Mouse (Mus musculus) B cell, adult 2 months (primary cell): ENCODE results near the gene Chsy1.

Experiments used
- DNase-seq, 2 experiments: peaks; one replicate each; pipeline ENCODE4 v3.0.0; 2022

The Chsy1 gene

GRCm38 (mm10) chr7:66108961-66109854 is at the start of gene Chsy1:
Gene Chsy1, plus strand, starts transcription at chr7:66109515.
- peak; percentile 88 to 89 for DNase-seq

DNA sequence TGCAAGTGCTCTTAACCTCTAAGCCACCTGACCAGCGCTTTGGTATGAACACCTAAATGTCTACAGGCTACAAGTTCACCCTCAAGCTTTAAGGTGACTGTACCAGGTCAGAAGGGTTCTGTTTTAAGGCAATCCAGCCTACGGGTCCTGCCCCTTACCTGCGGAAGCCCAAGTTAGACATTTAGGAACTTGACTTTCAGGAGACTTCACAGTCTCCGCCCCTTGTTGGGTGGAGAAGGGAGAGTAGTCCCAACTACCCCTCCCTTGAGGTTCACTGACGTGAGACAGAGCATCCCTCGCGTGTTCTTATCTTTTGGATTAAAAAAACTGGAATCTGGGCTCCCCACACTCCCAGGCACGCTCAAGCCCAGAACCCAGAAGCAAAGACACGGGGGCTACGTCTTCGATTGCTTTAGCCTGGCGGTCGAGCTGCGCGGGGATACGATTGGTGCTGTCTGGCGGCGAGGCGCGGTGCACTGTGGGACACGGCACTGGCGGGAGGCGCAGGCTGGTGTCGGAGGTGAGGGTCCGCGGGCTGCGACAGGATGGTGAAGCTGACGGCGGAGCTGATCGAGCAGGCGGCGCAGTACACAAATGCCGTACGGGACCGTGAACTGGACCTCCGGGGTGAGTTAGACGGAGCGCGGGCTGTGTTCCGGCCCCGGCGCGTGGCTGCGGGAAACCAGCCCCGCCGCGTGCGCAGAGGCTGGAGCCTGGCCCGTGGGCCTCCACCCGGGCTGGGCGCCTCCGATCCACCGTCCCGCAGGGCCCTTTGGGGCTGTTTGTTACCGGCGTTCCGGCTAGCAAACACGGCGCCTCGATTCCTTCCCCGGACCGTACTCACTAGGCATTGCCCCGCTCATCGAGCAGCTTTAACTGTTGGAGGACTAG is 49.0 kb upstream of the Chsy1 start:
- peak; percentile 86 for DNase-seq

- DNase-seq: no peak
These were observed 48.3 kb upstream of the Chsy1 start for GRCm38 (mm10) chr7:66061057-66061456.

GRCm38 (mm10) chr7:66076411-66076810 is 32.9 kb upstream of the Chsy1 start:
- no peak for DNase-seq

GRCm38 (mm10) chr7:66079364-66080230 is 29.7 kb upstream of the Chsy1 start, which contains the start of gene Selenos:
Gene Selenos, plus strand, starts transcription at chr7:66079649.
- peak; percentile 95 to 97 for DNase-seq

DNA sequence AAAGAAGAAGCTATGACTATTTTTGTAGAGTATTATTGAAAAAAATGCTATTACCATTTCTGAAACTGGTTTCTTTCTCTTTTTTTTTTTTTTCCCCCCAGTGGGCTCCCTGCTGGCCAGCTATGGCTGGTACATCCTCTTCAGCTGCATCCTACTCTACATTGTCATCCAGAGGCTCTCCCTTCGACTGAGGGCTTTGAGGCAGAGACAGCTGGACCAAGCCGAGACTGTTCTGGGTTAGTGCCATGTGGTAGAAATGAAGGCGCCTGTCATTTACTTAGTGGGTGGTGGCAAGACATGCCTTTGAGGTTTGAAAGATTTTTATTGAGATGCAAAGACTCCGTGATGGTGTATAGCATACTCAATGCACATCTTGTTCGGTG is 29.1 kb upstream of the Chsy1 start:
- DNase-seq: peak in 1 of 2 experiments; percentile 11

- DNase-seq: no peak
These were observed 25.6 kb upstream of the Chsy1 start for GRCm38 (mm10) chr7:66083757-66084156.

DNA sequence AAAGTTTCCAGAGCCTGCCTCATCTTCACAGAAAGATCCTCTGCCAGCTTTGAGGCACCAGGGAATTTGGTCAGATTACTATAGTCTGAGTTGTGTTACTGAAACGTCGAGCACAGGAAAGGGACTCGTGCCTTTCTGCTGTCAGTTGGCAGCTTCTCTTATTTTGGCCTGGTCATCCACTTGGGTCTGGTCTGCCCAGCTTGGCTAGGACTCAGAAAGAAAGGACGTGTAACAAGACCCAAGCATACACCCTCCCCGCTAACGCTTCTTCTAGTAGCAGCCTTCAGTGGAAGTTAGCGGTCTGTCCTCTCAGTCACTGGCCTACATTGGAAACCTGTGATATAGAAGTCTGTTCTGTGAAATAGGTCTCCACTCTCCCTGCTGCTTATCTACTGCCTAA is 24.8 kb upstream of the Chsy1 start:
- DNase-seq: no peak

- no peak for DNase-seq
These were observed 21.7 kb upstream of the Chsy1 start for GRCm38 (mm10) chr7:66087652-66088051.

DNA sequence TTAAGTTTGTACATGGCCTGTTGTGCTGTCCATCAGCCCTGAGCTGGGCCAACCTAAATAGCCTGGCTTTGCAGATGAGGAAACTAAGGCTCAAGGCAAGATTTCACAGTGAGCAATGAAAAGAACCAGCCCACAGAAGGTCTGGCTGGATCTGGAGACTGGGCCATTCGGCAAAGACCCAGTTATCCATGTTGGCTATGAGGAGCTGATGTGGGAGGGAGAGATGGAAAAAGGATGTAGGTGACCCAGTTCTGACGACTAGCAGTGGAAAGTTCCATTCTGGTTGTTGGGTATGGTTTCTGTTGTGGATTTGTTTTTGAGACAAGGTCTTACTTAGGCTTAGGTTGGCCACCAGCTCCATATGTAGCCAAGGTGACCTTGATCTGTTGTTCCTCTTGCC is 21.2 kb upstream of the Chsy1 start:
- no peak for DNase-seq

DNA sequence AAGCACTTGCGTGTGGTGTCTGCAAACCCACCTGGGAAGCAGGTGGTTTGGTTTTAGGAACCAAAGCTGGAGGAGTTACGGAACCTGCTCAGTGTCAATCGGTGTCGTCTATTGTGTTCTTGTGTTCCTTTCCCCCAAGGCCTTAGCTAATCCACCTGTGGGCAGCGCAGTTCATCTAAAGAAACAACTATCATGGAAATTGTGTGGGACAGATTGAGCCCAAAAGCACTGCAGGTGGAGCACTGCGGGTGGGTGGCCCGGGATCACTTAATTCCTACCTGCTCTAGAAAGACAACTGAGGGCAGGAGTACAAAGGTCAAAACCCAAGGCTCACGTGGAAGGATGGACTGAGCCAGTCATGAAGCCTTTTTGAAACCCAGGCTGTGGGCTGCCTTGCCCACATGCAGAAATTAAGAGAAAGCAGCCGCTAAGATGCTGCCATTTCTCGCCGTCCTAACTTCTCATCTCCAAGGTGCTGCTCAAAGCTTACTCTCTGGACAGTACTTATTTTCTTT is 18.6 kb upstream of the Chsy1 start:
- DNase-seq: no peak

DNA sequence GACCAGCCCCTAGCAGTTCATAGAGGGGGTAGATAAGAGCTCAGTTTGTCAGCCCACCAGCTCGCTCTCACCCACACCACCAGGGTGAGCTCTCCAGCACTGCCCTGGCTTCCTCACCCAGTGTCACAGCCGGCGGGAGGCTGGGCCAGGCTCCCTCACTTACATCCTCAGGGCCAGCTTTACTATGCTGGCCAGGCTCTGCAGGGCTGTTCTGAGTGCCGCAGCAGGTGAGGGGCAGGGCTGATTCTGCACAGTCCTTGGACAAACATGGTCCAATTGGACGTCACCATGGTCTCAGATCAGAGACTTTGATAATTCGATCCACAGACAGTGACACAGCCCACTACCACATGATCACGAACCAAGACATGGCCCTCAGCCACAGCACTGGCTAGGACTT is 17.8 kb upstream of the Chsy1 start:
- DNase-seq: no peak

GRCm38 (mm10) chr7:66092656-66093055 is 16.7 kb upstream of the Chsy1 start:
- no peak for DNase-seq

DNA sequence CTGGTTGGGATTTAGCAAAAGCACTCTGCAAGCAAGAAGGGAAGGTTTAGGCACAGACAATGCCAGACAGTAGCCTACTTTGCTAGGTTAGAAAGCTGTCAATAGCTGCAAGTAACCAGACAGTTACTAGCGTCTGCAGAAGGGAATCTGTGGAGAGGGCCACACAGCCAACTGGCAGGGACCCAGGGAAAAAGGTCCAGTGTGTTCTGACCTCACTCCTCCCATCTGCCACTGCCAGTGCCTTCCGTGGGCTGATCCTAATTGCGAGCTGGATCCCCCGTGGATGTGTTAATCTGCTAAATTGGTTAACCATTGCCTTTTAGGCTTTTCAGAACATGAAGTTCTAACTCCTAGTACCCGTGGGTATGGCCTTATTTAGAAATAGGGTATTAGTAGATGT is 15.2 kb upstream of the Chsy1 start:
- DNase-seq: no peak

DNA sequence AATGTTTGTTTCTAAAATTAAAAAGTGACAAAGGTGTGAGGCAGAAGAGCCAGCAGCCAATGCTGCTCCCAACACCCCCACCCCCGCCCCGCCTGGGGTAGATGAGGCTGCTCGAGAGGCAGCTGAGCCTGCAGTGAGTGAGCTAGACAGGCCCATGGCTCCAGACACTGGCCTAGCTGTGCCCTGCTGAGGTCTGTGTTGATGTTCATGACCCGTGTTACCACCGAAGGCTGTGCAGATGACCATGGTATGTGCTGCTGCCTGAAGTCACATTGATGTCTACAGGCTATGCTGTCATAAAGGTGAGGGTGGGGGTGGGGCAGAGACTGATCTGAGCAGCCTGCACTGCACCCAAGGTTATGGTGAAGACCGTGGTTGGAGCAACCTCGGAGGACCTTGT is 10.5 kb upstream of the Chsy1 start:
- no peak for DNase-seq

GRCm38 (mm10) chr7:66101866-66102265 is 7.4 kb upstream of the Chsy1 start:
- peak; percentile 63 to 65 for DNase-seq

DNA sequence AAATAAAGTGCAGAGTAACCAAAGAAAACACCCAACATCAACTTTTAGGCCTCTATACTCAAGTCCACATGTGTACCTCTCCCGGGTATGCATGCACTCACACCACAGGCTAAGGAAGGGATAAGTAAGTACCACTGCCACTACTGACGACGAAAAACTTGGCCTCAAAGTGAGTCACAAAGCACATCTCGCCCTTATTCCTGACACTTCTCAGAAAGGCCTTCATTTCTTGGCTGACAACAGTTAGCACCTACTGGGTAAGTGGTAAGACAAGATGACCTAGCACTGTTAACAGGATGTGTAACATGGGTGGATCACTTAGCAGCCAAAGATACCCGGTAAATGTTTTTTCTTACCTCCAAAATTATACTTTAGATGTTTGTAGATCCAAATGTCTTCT is 4.8 kb upstream of the Chsy1 start:
- DNase-seq: no peak

- no peak for DNase-seq
These were observed 3.5 kb upstream of the Chsy1 start for GRCm38 (mm10) chr7:66105771-66106170.

GRCm38 (mm10) chr7:66106581-66107056 is 2.7 kb upstream of the Chsy1 start:
- no peak for DNase-seq

DNA sequence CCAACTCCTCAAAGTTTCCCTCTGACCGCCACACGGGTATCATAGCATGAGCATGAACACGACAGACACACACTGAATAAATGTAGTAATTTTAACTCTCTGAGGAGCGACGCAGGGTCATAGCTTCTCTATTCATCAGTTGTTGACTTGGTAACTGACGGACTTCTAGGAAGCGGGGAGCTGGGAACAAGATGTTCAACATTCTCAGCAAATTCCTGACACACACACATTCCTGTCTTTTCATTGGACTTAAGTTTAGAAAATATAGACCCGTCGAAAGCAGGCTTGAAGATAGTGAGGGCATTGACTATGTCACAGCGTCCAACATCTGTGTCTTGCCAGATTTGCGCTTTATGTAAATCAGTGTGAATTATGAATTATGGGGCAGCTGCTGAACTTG is 2.1 kb upstream of the Chsy1 start:
- DNase-seq: no peak

- DNase-seq: peak; percentile 42 to 46
These were observed 1.4 kb upstream of the Chsy1 start for GRCm38 (mm10) chr7:66107930-66108329.
